Mouse (Mus musculus) kidney, postnatal 4 days (tissue): ENCODE results near the gene Cdca4.

ENCODE experiments used
- DNase-seq, 2 experiments: peaks; one replicate each; pipeline ENCODE4 v3.0.0; 2021; ENCODE audit warnings: mixed read lengths in 2 of 2

Gene Cdca4

DNA sequence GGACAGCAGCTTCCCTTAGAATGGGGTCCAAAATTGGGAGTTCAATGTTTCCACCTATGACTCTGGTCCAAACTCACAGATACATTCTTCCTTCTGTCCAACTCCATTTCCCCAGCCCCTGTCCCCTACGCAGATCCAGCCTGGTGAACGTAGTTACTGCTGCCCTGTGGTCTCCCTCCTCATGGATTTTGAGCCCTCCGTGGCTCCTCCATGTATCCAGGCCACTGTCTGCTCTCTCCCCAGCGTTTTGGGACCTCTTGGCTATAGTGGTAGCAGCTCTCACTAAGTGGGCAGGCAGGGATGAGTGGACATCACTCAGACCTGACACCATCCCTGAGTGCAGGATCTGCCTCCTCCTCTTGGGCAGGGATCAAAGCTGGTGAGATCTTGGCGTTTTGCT lies 30.5 kb downstream of the Cdca4 start:
- no peak for DNase-seq

DNA sequence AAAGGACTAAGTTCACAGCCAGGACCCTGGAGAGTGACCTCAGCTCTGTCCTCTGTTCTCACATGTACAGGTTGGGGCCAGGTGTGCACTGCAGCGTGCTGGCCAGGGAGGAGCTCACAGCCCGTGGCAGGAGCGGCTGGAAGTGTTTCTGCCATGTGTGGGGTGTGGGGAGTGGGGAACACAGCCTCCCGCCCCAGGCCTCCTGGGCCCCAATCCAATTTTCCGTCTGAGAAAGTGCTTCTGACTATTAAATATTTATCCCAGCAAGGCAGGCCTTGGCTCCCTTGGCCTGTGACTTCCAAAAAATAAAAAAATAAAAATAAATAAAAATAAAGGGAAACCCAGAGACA lies 30.9 kb downstream of the Cdca4 start:
- peak; percentile 44 to 54 for DNase-seq

GRCm38 (mm10) chr12:112797672-112798331 lies 31.4 kb downstream of the Cdca4 start:
- no peak for DNase-seq

GRCm38 (mm10) chr12:112796551-112797510 lies 32.4 kb downstream of the Cdca4 start:
- no peak for DNase-seq

GRCm38 (mm10) chr12:112795466-112796104 lies 33.6 kb downstream of the Cdca4 start:
- peak in 1 of 2 experiments; percentile 34 for DNase-seq

GRCm38 (mm10) chr12:112794998-112795397 lies 34.2 kb downstream of the Cdca4 start:
- no peak for DNase-seq

- no peak for DNase-seq
Observed at GRCm38 (mm10) chr12:112794356-112794816, 34.8 kb downstream of the Cdca4 start.

GRCm38 (mm10) chr12:112793601-112794355 lies 35.4 kb downstream of the Cdca4 start:
- DNase-seq = peak in 1 of 2 experiments; percentile 50

DNA sequence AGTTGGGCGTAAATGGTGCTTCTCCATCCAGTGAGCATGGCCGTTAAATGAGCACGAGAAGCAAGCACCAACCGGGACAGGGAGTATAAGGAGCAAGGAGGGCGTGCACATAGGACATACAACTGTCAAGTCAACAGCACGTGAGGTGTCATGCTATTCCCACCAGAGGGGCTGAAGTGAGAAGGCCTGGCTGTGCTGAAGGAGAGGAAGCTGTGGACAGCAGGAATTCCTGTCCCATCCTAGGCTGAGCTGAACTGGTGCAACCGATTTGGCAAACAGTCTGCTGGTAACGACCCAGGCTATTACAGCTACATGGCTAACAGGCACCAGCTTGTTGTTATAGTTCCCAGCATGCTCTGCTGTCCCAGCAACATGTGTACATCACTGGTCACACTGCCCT lies 38.2 kb downstream of the Cdca4 start:
- DNase-seq = no peak

- no peak for DNase-seq
Observed at GRCm38 (mm10) chr12:112774481-112774880, 54.7 kb downstream of the Cdca4 start.

DNA sequence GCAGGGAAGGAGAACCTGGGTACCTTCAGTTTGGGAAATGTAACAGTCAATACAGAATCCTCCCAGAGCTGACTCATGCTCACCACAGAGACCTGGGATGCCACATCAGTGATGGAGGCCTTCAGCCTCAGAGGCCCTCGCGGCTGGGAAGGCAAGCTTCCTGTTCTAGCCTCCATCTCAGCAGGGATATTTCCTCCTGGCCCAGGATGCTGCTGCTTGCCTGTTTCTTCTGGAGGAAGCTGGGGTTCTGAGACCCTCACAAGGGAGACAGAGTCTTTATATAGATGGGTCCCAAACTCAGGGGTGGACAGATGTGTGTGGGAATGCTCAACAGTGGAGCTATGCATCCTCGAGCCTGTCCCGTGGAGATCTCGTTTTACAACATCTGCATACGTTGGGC lies 55.2 kb downstream of the Cdca4 start:
- DNase-seq = no peak

DNA sequence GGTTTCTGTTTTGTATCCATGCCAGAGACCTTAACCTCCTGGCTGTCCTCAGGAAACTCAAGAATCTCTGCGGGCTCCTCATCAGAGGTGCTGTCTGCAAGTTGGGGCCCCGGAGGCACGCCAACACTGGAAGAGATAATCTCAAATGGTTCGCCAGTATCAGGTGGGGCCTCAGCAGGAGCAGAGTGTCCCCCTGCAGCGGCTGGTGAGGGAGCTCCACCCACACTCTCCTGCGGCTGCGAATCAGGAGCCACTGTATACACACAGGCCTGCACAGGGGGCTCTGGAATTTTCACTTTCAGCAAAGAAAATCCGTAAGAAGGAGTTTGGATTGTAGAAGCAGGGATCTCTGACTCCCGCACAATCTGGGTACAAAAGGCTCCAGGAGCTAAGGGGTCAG lies 55.9 kb downstream of the Cdca4 start:
- no peak for DNase-seq

DNA sequence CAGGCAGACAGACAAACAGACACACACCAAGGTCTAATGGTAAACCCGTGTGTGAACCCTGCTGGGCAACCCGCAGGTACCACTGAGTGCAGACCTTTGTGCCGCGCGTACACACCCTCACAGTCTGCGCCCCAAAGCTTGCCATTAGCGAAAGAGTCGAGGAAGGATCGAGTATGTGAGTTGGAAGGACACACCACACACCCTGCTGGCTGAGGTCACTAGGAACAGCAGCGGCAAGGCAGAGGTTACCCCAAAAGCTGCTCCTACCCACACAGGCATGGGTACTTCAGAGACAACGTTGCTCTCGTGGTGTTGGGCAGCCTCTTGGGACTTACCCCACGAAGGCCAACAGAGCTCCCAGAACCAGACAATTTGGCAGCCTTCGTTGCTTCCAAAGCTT lies 56.9 kb downstream of the Cdca4 start:
- DNase-seq = no peak

- DNase-seq = no peak
Observed at GRCm38 (mm10) chr12:112770396-112770795, 58.8 kb downstream of the Cdca4 start.
